Mouse (Mus musculus) Muller cell, postnatal 12 days (primary cell): ENCODE measurements around the gene Vmn1r125.
"Not testable (repeated sequence)": the region's sequence is repeated elsewhere in the genome, so short reads cannot be mapped to it uniquely, and the experiment has no call there.

Source experiments
- DNase-seq: peaks from one replicate; pipeline ENCODE4 v3.0.0-alpha.2; 2015; ENCODE audit errors: inconsistent ontology term

The Vmn1r125 gene

DNA sequence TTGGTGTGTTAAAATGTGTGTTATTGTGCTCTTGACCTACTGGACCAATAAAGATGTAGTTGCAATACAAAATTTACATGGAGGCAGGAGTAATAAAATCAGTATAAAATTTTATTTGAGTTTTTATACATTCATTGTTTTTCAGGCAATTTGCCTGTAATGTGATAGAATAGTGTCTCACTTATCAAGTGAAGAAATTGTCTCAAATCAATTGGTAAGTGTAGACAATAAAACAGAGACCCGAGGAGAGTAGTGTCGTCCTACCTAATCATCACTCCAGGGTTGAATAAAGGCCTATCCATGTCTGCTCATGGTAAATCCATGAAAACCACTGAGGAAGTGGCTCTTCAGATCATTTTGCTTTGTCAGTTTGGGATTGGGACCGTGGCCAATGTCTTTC lies at the start of gene Vmn1r125:
Vmn1r125 (plus strand) TSS at position 301 of the 400 bp plus-strand sequence.
- DNase-seq: not testable (repeated sequence)

DNA sequence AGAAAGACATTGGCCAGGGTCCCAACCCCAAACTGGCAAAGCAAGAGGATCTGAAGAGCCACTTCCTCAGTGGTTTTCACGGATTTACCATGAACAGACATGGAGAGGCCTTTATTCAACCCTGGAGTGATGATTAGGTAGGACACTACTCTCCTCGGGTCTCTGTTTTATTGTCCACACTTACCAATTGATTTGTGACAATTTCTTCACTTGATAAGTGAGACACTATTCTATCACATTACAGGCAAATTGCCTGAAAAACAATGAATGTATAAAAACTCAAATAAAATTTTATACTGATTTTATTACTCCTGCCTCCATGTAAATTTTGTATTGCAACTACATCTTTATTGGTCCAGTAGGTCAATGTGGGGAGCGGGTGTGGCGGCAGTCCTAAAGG lies 11.5 kb upstream of the Vmn1r125 start, which contains the start of gene Vmn1r124:
Vmn1r124 (minus strand) TSS at position 101 of the 400 bp plus-strand sequence.
- DNase-seq: not testable (repeated sequence)

DNA sequence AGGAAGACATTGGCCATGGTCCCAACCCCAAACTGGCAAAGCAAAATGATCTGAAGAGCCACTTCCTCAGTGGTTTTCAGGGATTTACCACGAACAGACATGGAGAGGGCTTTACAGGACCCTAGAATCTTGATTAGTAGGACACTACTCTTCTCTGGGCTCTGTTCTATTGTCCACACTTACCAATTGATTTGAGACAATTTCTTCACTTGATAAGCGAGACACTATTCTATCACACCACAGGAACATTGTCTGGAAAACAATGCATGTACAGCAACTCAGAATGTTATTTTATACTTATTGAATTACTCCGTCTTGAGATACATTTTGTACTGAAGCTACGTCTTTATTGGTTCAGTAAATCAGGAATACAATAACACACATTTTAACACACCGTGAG lies 29.4 kb downstream of the Vmn1r125 start, which contains the start of gene Vmn1r126:
Vmn1r126 (minus strand) TSS at position 101 of the 400 bp plus-strand sequence.
- DNase-seq: not testable (repeated sequence)

DNA sequence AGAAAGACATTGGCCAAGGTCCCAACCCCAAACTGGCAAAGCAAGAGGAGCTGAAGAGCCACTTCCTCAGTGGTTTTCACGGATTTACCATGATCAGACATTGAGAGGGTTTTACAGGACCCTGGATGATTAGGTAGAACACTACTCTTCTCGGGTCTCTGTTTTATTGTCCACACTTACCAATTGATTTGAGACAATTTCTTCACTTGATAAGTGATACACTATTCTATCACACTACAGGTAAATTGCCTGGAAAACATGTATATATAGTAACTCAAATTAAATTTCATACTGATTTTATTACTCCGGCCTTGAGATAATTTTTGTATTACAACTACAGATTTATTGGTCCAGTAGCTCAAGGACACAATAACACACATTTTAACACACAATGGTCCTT lies 47.8 kb downstream of the Vmn1r125 start, which contains the start of gene Vmn1r127:
Vmn1r127 (minus strand) TSS at position 101 of the 400 bp plus-strand sequence.
- DNase-seq: not testable (repeated sequence)
